Mouse (Mus musculus): ENCODE data around the gene Tmem108.

Tmem108 gene

GRCm38 (mm10) chr9:103584865-103585264 lies 176.8 kb downstream of the Tmem108 start:
- DNase-seq (ENCODE audit: low spot score), result no peak

DNA sequence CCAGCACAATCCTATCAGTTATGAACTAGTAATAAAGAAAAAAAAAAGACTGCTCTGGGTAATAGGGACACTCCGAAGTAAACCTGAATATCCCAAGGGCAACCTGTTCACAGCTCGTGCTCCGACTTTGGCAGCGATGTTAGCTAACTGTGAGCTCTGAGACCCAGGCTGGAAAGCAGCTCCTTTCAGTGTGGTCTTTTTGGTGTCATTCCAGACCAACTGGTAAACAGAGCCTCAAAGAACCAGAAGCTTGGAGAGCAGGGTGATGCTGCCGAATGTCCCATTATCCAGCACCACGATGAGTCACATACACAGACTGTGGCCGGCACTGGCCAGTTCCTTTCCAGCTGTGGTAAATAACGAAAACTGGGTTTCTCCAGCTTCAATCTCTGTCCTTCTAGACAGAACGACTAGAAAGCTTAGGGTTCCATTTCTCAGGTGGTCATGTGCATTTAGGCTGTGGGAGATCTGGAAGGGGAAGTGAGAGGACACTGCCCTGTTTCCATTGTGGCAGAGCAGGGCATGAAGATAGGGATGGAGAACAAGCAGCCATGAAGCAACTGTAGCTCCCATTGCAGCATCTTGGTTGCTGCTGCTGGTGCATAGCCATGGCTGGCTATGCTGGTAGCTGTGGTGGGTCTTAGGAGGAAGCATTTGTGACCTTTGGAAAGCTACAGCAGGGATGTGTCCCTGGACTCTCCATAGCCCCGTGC lies 179.2 kb downstream of the Tmem108 start:
- no peak for DNase-seq (ENCODE audit: low spot score)

GRCm38 (mm10) chr9:103580621-103581020 lies 181.0 kb downstream of the Tmem108 start:
- no peak for DNase-seq (ENCODE audit: low spot score)

GRCm38 (mm10) chr9:103580186-103580585 lies 181.5 kb downstream of the Tmem108 start:
- DNase-seq (ENCODE audit: low spot score), result no peak

- DNase-seq (ENCODE audit: low spot score), result no peak
Measured at GRCm38 (mm10) chr9:103579411-103580026, 182.1 kb downstream of the Tmem108 start.

DNA sequence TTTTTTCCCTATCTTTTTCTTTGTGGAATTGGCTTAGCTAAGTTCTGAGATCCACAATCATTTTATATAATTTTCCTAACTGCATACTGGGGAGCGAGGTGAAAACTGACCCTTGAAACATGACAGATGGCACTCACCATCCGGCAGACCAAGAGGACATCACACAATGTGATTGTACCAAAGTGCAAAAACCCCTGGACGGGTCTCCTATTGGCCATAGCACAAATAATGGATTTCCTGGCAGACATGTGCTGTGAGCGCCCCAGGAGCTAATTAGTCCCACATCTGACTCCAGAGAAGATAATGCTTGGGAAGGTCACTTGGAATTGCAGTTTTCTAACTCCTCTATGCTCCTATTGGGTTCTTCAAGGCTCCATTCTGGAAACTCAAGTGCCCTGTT lies 183.9 kb downstream of the Tmem108 start:
- no peak for DNase-seq (ENCODE audit: low spot score)

GRCm38 (mm10) chr9:103577181-103577580 lies 184.5 kb downstream of the Tmem108 start:
- DNase-seq (ENCODE audit: low spot score), result no peak

DNA sequence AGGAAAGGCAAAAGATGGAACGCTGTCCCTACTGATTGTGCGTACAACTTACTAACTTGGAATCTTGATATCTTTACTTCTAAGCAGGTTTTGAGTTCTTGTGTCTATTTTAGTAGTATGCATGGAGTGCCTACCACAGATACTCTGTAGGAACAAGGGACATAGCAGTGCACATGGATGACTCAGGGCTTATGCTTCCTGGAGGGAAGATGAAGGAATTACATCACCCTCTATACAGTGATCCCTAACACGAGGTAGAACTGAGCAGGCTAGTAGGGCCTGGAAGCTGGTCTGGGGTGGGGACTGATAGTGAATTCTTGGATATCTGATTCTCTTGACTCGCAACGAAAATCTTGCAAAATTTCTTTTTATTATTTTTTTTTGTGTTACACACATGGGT lies 185.7 kb downstream of the Tmem108 start:
- DNase-seq (ENCODE audit: low spot score), result no peak

- DNase-seq (ENCODE audit: low spot score), result no peak
Measured at GRCm38 (mm10) chr9:103573994-103574750, 187.5 kb downstream of the Tmem108 start.

- DNase-seq (ENCODE audit: low spot score), result no peak
Measured at GRCm38 (mm10) chr9:103570158-103570741, 191.4 kb downstream of the Tmem108 start.

DNA sequence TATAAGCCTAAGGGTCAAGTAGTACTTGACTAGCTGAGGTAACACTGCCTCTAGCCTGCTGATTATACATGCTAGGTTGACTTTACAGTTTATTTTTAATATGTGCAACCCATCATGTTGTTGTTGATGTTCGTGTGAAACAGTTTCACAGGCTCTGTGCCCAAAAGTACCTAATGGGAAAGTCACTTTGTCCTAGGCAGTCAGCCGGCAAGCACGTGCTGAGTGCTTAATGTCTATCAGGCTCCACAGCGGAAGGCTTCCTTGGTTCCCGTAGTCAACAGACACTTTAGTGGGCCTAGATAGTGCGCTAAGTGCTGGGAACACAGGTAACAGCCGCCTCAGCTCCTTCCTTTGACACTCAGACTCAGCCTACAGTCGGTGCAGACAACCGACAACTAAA lies 192.7 kb downstream of the Tmem108 start:
- no peak for DNase-seq (ENCODE audit: low spot score)

- no peak for DNase-seq (ENCODE audit: low spot score)
Measured at GRCm38 (mm10) chr9:103565186-103565585, 196.5 kb downstream of the Tmem108 start.

DNA sequence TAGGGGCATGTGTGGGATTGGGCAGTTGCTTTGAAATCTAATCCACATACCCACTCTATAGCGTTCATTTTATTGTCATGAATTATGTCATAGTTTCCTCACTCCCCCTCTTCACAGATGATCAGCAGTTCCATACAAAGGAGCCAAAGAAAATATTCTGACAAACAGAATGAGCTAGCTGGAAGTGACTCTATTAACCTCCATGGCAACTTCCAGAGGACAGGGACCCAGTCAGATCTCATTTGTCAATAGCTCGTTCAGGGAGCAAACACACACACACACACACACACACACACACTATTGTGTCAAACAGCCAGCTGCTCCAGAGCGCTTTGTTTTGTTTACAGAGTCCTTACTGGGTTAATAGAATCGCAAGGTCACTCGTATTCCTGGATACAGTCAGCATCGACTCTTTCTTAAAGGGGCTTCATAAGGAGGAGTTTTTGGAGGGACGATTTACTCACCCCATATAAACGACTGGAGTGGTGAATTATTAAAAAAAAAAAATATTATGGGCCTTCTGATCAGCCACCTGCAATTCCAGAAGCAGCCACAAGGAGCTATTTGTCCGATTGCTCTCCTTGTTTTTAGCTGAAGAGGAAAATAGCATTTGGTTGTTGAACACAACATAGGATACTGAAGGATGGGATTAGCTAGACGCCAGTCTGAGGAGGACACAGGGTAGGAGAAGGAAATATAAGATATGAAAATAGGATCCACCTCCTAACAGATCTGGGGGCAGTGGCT lies 197.6 kb downstream of the Tmem108 start:
- peak; percentile 5 for DNase-seq (ENCODE audit: low spot score)

DNA sequence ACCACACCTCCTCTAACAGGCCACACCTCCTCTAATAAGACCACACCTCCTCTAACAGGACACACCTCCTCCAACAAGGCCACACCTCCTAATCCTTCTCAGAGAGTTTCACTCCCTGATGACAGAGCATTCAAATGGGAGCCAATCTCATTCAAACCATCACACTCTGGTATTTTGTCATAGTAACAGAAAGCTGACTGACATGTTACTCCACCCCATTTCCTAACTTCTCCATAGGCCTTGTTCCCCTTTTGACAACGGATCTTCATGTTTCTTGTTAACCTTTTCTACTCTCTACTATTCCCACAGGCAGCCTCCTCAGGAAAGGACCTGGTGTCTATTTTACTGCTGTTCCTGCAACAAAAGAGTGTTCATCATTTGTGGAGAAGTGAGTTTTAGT lies 199.6 kb downstream of the Tmem108 start:
- DNase-seq (ENCODE audit: low spot score), result no peak

GRCm38 (mm10) chr9:103558741-103559140 lies 202.9 kb downstream of the Tmem108 start:
- DNase-seq (ENCODE audit: low spot score), result no peak

- peak; percentile 12 for DNase-seq (ENCODE audit: low spot score)
Measured at GRCm38 (mm10) chr9:103558240-103558639, 203.4 kb downstream of the Tmem108 start.

DNA sequence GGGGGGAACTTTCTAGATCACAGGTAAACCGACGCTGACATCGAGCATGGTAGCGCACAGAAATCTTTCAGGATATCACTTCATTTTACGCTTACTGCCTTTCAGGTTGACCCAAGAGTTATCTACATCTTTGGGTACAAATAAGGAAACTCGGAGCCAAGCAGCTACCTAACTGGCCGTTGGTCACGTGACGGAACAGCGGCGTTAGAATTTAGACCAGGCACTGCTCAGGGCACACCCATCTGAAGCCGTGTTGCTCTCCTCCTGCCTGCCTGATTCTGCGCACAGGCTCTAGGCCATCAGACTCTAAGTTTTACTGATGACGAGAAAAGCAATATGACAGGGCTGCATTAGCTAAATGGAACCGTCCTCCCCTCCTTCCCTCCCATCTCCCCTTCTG lies 204.6 kb downstream of the Tmem108 start:
- DNase-seq (ENCODE audit: low spot score), result no peak

GRCm38 (mm10) chr9:103555334-103555733 lies 206.3 kb downstream of the Tmem108 start:
- no peak for DNase-seq (ENCODE audit: low spot score)

- DNase-seq (ENCODE audit: low spot score), result no peak
Measured at GRCm38 (mm10) chr9:103550661-103551248, 210.9 kb downstream of the Tmem108 start.

- DNase-seq (ENCODE audit: low spot score), result no peak
Measured at GRCm38 (mm10) chr9:103549178-103549577, 212.5 kb downstream of the Tmem108 start.

GRCm38 (mm10) chr9:103548606-103549005 lies 213.0 kb downstream of the Tmem108 start:
- DNase-seq (ENCODE audit: low spot score), result no peak
